In the genomic region with DNA sequence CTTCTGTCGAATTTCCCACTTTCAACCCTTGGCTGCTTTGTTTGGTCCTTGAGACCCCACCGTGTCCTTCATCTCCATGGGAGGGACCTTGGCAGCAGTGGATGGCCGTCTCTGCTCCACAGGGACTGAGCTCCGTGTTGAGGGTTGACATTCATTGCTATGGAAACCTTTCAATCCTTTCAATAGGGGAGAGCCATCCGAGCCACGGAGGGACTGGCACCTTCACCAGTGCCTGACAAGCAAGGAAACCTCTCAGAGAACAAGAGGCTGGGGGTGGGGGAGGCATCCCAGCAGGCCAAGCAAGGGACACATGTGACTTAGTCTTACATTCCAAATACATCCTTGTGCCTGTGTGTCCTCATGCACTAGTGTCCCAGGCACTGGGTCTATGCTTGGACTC, we compare ENCODE assay signal across 15 mouse cellular contexts.
DNase-seq lines count a peak whose midpoint lies in the region; ATAC-seq and TF ChIP-seq lines count a peak whose summit lies in the region.
"Had no signal": no experiment of that assay in that cellular context is flagged by ENCODE, and none has a peak within 500 bp of the region (broad histone marks: within the 10 kb centered on the region; RNA-seq: fewer than 3 reads in every experiment).

No protein-coding gene starts in this region.

- DNase-seq in left cerebral cortex, postnatal 4 days, result peak; percentile 63
- no peak for DNase-seq in left cerebral cortex, postnatal 14 days (ENCODE audit: low spot score in 2 of 2)
- DNase-seq in hindbrain, embryonic 11.5 days (ENCODE audit: low spot score), result peak; percentile 51
- no peak for DNase-seq in lung, postnatal 0 days (ENCODE audit: low spot score)
- no peak for DNase-seq in yolk sac, embryonic 10.5 days (ENCODE audit: low spot score)
- no peak for DNase-seq in kidney, postnatal 36 days
- DNase-seq in layer of hippocampus, adult 9-11 months, result no peak
- DNase-seq: adrenal gland, adult 2 months; cerebellum, adult 9-11 months; gastrocnemius, postnatal 25 days had no signal

- TF ChIP-seq EP300 in lung, postnatal 0 days (IDR thresholded peaks at IDR 0.05), result no peak

- no peak overlapping the region for H3K9ac ChIP-seq in hindbrain, embryonic 11.5 days (ENCODE audit: low read depth, low read length)
- H3K9ac ChIP-seq in midbrain, embryonic 13.5 days (replicated peaks), result no peak overlapping the region
- no peak overlapping the region for H3K9ac ChIP-seq in lung, postnatal 0 days (replicated peaks; ENCODE audit: low read depth)
- H3K9ac ChIP-seq: heart, embryonic 13.5 days had no signal

- H3K27ac ChIP-seq in hindbrain, embryonic 11.5 days (ENCODE audit: low read depth, low read length), result peak overlapping the region; percentile 71
- peak overlapping the region; percentile 58 for H3K27ac ChIP-seq in midbrain, embryonic 13.5 days
- no peak overlapping the region for H3K27ac ChIP-seq in lung, postnatal 0 days (ENCODE audit: low read length)
- H3K27ac ChIP-seq: heart, embryonic 13.5 days; kidney, postnatal 0 days had no signal

- intact Hi-C loops in left cerebral cortex, postnatal 4 days (cut with DNase I), result no loop called here
- intact Hi-C loops in left cerebral cortex, postnatal 14 days (cut with DNase I), result no loop called here

- no peak overlapping the region for H3K4me3 ChIP-seq in hindbrain, embryonic 11.5 days (ENCODE audit: low read depth, low read length)
- no peak overlapping the region for H3K4me3 ChIP-seq in midbrain, embryonic 13.5 days (replicated peaks)
- H3K4me3 ChIP-seq in lung, postnatal 0 days (ENCODE audit: low read depth, low read length), result no peak overlapping the region
- H3K4me3 ChIP-seq: heart, embryonic 13.5 days had no signal

- WGBS in hindbrain, embryonic 11.5 days, result 7% methylated on average over 6 of the region's 6 CpGs
- WGBS in midbrain, embryonic 13.5 days, result 3% methylated on average over 6 of the region's 6 CpGs
- WGBS in lung, postnatal 0 days, result 39% methylated on average over 6 of the region's 6 CpGs

- no peak overlapping the region for H3K4me2 ChIP-seq in hindbrain, embryonic 11.5 days (replicated peaks; ENCODE audit: low read depth, low read length)
- no peak overlapping the region for H3K4me2 ChIP-seq in midbrain, embryonic 13.5 days (replicated peaks)
- no peak overlapping the region for H3K4me2 ChIP-seq in lung, postnatal 0 days (replicated peaks; ENCODE audit: low read depth, low read length)
- H3K4me2 ChIP-seq: heart, embryonic 13.5 days; liver, embryonic 11.5 days had no signal

- no peaks in the 10 kb centered on the region for H3K36me3 ChIP-seq in hindbrain, embryonic 11.5 days (ENCODE audit: control insufficient read depth, insufficient read depth, low read length)
- no peaks in the 10 kb centered on the region for H3K36me3 ChIP-seq in midbrain, embryonic 13.5 days
- no peaks in the 10 kb centered on the region for H3K36me3 ChIP-seq in lung, postnatal 0 days (ENCODE audit: insufficient read depth, low read length)
- H3K36me3 ChIP-seq: heart, embryonic 13.5 days had no signal

- H3K27me3 ChIP-seq in hindbrain, embryonic 11.5 days (ENCODE audit: control insufficient read depth, insufficient read depth, low read length), result no peaks in the 10 kb centered on the region
- H3K27me3 ChIP-seq in midbrain, embryonic 13.5 days, result no peaks in the 10 kb centered on the region
- no peaks in the 10 kb centered on the region for H3K27me3 ChIP-seq in lung, postnatal 0 days (replicated peaks; ENCODE audit: insufficient read depth, low read length)

- H3K9me3 ChIP-seq in hindbrain, embryonic 11.5 days (ENCODE audit: control insufficient read depth, low read length), result no peaks in the 10 kb centered on the region
- H3K9me3 ChIP-seq in midbrain, embryonic 13.5 days, result no peaks in the 10 kb centered on the region
- H3K9me3 ChIP-seq in lung, postnatal 0 days (ENCODE audit: low read length), result no peaks in the 10 kb centered on the region
- H3K9me3 ChIP-seq: heart, embryonic 13.5 days had no signal

- ATAC-seq in hindbrain, embryonic 11.5 days (ENCODE audit: low FRiP score), result peak; percentile 76
- peak; percentile 65 for ATAC-seq in midbrain, embryonic 13.5 days
- no peak for ATAC-seq in lung, postnatal 0 days
- ATAC-seq: inflammation-experienced regulatory T-cells, adult 6 months had no signal

- TF ChIP-seq CTCF in lung, postnatal 0 days (IDR thresholded peaks at IDR 0.05), result no peak

- H3K4me1 ChIP-seq in hindbrain, embryonic 11.5 days (replicated peaks; ENCODE audit: control insufficient read depth, insufficient read depth, low read length), result no peaks in the 10 kb centered on the region; the same call in none of the 2 replicates
- H3K4me1 ChIP-seq in midbrain, embryonic 13.5 days (replicated peaks), result peaks cover 61% of the 10 kb centered on the region
- H3K4me1 ChIP-seq in lung, postnatal 0 days (ENCODE audit: insufficient read depth, low read depth, low read length), result no peaks in the 10 kb centered on the region

Comparison
In these comparisons a context has a peak if more than half of its experiments do, and no peak if none do; other contexts are left out.
1. DNase-seq: peak in left cerebral cortex, postnatal 4 days (single experiment) and hindbrain, embryonic 11.5 days (single experiment); none in left cerebral cortex, postnatal 14 days (0 of 2), lung, postnatal 0 days (single experiment), yolk sac, embryonic 10.5 days (single experiment), kidney, postnatal 36 days (0 of 2) and layer of hippocampus, adult 9-11 months (single experiment).